Mouse (Mus musculus) effector memory CD4-positive, alpha-beta T cell, adult 5 months (primary cell): ENCODE measurements around the gene Cyp2b19. TPM values are rescaled to one million over a fixed set of nuclear protein-coding genes. Genes with fewer than 3 reads are reported as not detected.

ENCODE experiments used
- polyA plus RNA-seq: library from polyadenylated mRNA; unstranded; fragments of 100-300 nt; shearing (Covaris generic); gene quantifications from one replicate; pipeline ENCODE4 v1.2.1, GENCODE M21; 2017

The Cyp2b19 gene
- not detected for polyA plus RNA-seq

GRCm38 (mm10) chr7:26756842-26757241 is at the start of gene Cyp2b19:
Cyp2b19 (plus strand) TSS chr7:26757142.

GRCm38 (mm10) chr7:26808592-26808991 is 51.6 kb downstream of the Cyp2b19 start, which contains the start of gene Cyp2g1:
Cyp2g1 (plus strand) TSS chr7:26808892.

Other genes with a start within 250 kb of the Cyp2b19 start
- gene Nlrp9a, start 222.1 kb upstream of the Cyp2b19 start, polyA plus RNA-seq: not detected
- gene Vmn1r185, start 138.7 kb upstream of the Cyp2b19 start, polyA plus RNA-seq: 0.22 TPM
- not detected for gene Cyp2b23, start 70.7 kb upstream of the Cyp2b19 start, polyA plus RNA-seq
- gene Cyp2g1, start 51.8 kb downstream of the Cyp2b19 start, polyA plus RNA-seq: 0.20 TPM
- gene Cyp2a5, start 78.2 kb downstream of the Cyp2b19 start, polyA plus RNA-seq: not detected
- not detected for gene Cyp2a22, start 182.2 kb downstream of the Cyp2b19 start, polyA plus RNA-seq